Mouse (Mus musculus) CD4-positive, CD25-positive, alpha-beta regulatory T cell (primary cell): ENCODE measurements around the gene Slc30a3. TPM values are rescaled to one million over a fixed set of nuclear protein-coding genes. Genes with fewer than 3 reads are reported as not detected.

ENCODE experiments used
- polyA plus RNA-seq: library from polyadenylated mRNA; unstranded; fragments of 100-300 nt; shearing (Covaris generic); gene quantifications from one replicate; pipeline ENCODE4 v1.2.1, GENCODE M21; 2017

Gene Slc30a3
- not detected for polyA plus RNA-seq

DNA sequence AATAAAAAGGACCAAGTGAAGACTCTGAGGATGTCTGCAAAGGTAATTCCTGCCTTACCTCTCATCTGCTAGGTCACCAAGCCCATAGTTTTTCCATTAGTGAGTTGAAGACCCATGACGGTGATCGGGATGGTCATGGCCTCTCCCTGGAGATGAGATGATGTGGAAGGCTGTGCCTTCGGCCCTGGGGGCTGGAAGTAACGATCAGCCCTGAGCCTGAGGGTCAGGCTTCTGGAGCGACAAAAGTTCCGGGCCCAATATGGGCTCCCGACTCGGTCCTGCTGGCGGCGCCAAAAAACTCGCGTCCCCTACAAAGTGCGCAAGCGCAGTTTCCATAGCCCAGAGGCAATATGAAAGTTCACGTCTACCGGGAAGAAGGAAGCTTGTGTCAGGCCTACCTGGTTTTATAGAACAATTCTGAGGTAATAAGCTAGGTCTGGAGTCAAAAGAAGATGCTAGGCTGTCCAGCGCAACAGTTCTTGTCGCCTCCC lies at the start of gene Slc30a3:
Gene Slc30a3 (minus strand): TSS at position 238 of the 491 bp plus-strand sequence.

GRCm38 (mm10) chr5:31154152-31154553 lies 46.1 kb upstream of the Slc30a3 start, which contains the start of gene Mpv17:
Gene Mpv17, minus strand, starts transcription at chr5:31154251.

GRCm38 (mm10) chr5:31138241-31138967 lies 30.4 kb upstream of the Slc30a3 start, which contains the start of gene Ucn:
Gene Ucn, minus strand, starts transcription at chr5:31138829.

DNA sequence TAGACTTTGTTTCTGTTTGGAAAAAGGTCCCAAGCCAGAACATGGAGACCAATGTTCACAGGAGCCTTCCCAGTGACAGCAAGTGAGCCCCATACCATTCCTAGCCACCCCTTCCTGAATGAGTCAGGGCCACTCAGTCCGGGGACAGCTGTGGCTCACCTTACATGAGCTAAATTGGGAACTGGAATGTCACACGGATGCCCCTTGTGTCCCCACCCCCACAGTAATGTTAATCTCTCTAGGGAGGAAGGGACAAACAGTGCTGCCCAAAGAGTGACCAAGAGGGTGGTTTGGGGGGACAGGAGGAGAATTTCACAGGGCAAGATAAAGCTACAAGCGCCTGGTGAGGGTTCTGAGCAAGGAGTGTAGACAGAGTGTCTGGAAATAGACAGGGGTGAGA lies 8.3 kb upstream of the Slc30a3 start, which contains the start of gene Trim54:
Gene Trim54 (plus strand): TSS at position 359 of the 400 bp plus-strand sequence.

DNA sequence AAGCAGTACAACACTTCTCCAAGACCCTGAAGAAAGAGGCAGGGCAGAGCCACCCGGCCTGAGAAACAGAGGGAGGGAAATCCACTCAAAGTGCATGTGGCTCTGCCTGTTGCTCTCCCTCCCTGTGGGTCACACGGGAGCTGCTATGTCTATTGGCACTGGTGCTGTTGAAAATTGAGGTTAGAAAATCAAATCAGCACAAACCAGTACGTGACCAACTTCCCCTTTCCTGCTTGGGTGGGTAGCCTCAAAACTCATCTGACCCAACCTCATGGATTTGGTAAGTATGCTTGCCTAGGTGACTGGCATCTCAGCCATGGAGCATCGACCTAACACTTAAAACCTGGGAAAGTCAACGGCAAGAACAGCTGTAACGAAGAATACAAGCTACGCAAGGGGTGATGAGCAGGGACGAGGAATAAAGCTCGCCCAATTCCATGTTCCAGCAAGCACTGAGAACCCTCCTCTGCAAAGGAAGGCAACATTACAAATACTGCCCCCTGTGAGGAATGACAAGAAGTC lies 2.2 kb downstream of the Slc30a3 start, which contains the start of gene Dnajc5g:
Gene Dnajc5g (plus strand): TSS at position 472 of the 522 bp plus-strand sequence.

DNA sequence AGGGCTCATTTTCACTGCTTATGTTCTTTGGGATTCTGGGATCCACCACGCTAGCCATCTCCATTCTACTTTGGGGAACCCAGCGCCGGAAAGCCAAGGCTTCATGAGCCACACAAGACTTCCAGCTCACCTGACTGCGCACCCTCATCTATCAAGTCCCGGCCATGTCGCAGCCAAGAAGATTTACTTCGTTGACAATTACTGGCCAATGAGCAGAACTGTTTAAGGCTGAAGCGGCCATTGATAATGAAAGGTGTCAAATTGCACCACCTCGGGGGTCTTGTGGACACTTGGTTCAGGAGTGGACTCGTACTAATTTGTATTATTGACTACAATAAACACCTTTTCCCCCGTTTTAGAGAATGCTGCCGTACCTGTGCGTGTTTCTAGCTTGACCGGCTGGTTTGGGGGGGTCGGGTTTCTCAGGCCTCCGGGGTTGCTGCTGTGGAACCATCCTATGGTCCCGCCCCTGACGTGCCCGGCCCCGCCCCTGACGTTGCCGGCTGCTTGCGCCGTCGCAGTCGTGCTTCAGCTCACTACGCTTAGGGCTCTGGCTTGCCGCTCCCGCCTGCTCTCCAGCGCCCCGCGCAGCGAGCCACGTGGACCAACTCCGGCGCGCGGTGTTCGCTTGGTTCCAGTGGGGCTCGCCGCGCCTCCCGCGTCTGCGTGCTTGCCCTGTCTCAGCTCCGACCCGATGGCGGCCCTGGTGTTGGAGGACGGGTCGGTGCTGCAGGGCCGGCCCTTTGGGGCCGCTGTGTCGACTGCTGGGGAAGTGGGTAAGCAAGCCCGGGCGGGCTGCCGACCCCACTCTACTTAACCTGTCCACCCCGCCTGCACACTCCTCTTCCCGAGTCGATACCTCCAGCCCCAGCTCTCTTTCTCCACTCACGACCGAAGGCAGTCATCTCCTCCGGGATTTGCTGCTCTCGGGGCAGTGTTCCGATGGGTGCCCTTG lies 53.5 kb downstream of the Slc30a3 start, which contains the start of gene Cad:
Gene Cad (plus strand): TSS at position 520 of the 955 bp plus-strand sequence.

DNA sequence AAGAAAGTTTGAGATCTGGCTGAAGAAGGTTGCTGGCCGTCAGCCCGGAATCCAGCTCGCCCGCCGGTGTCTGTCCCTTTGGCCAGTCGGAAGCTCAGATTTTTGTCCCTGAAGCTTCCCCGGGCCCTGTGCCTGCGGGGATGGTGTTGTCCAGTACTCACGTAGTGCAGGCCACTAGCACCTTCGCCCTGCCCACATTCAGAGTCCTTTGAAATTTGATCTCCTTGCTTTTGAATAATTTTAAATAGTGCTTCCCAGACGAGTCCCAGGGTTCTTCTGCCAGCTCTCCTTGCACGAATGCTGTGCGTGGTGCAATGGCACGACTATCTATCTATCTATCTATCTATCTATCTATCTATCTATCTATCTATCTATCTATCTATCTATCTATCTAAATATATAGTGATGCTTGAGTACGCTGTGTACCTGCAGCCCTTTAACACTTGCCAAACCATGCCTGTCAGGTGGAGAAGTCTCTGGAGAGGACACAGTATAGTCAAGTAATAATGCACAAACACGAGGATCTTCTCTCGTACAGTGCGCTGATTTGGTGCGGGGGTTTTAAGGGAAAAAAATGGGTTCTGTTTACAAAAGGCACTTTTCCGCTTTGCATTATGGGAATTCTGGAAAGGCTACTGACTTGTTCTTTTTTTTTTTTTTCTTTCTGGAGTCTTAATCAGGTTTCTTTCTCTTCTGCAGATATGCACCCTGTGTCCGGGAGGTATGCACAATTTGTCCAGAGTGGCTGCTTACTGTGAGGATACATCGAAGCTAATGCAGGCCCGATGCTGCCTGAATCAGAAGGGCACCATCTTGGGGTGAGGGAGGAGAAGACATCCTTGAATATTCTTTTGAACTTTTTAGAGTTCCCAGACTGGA lies 59.0 kb downstream of the Slc30a3 start, which contains the start of gene Slc5a6:
Gene Slc5a6 (minus strand): TSS at position 162 of the 879 bp plus-strand sequence.

DNA sequence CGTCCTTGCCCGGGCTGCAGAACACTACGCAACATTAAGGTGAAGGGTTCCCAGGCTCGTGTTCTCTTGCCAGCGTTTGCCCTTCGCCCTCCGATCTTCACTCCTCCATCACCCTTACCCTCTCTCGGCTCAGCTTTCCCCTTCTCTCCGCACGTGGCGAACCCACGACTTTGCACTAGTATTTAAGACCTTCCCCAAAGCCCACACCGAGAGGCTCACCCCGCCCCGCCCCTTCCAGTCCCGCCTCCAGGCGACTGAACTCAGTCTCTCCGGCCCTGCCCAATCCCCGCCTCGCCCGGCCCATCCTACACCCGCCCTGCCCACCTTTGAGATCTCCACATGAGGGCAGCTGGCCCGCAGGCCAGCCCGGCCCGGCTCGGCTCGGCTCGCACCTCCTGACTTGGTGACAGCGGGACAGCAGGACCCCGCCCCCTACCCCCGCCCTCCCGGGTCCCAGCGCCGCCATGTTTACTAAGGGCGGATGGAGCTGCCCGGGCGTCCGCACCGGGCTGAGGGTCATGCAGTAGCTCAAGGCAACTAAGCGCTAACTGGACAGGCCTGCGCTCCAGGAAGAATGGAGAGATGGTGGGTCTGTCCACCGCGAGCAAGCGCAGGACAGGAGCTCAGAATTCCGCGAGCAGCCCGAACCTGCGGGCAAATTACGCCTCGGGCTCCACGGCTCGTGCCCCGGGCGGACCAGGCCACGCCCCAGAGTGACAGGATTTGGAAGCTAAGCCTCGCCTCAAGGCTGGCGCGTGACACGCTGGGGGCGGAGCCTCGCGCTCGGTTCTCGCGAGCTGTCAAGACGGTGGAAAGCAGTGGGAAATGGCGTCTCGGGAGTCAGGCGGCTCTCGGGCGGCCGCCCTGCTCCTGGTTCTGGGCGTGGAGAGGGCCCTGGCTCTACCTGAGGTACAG lies 59.9 kb downstream of the Slc30a3 start, which contains the start of gene Atraid:
Gene Atraid (plus strand): TSS at position 465 of the 915 bp plus-strand sequence.

Other genes starting within 250 kb of the Slc30a3 start
- 70.6 TPM for gene Tmem214, start 240.2 kb downstream of the Slc30a3 start, polyA plus RNA-seq
- 14.9 TPM for gene Agbl5, start 219.5 kb downstream of the Slc30a3 start, polyA plus RNA-seq
- gene Ost4, start 200.4 kb downstream of the Slc30a3 start, polyA plus RNA-seq: 278 TPM
- 5.5 TPM for gene Emilin1, start 194.8 kb downstream of the Slc30a3 start, polyA plus RNA-seq
- gene Khk, start 186.8 kb downstream of the Slc30a3 start, polyA plus RNA-seq: 29.3 TPM
- gene Cgref1, start 162.6 kb downstream of the Slc30a3 start, polyA plus RNA-seq: 0.20 TPM
- 194 TPM for gene Preb, start 147.9 kb downstream of the Slc30a3 start, polyA plus RNA-seq
- gene Tcf23, start 139.6 kb downstream of the Slc30a3 start, polyA plus RNA-seq: not detected
- gene Atraid, start 59.9 kb downstream of the Slc30a3 start, polyA plus RNA-seq: 96.1 TPM
- gene Slc5a6, start 59.3 kb downstream of the Slc30a3 start, polyA plus RNA-seq: 8.9 TPM
- gene Cad, start 53.5 kb downstream of the Slc30a3 start, polyA plus RNA-seq: 29.4 TPM
- gene Dnajc5g, start 2.0 kb downstream of the Slc30a3 start, polyA plus RNA-seq: not detected
- not detected for gene Trim54, start 8.5 kb upstream of the Slc30a3 start, polyA plus RNA-seq
- not detected for gene Ucn, start 30.6 kb upstream of the Slc30a3 start, polyA plus RNA-seq
- 39.5 TPM for gene Mpv17, start 46.0 kb upstream of the Slc30a3 start, polyA plus RNA-seq
- gene Gm29609, start 71.7 kb upstream of the Slc30a3 start, polyA plus RNA-seq: 2.0 TPM
- 90.6 TPM for gene Gtf3c2, start 71.9 kb upstream of the Slc30a3 start, polyA plus RNA-seq
- 125 TPM for gene Snx17, start 85.0 kb upstream of the Slc30a3 start, polyA plus RNA-seq
- gene Eif2b4, start 85.2 kb upstream of the Slc30a3 start, polyA plus RNA-seq: 85.0 TPM
- gene Zfp513, start 94.1 kb upstream of the Slc30a3 start, polyA plus RNA-seq: 25.6 TPM
- 139 TPM for gene Ppm1g, start 112.5 kb upstream of the Slc30a3 start, polyA plus RNA-seq
- gene Nrbp1, start 132.6 kb upstream of the Slc30a3 start, polyA plus RNA-seq: 182 TPM
- gene Gm9970, start 133.0 kb upstream of the Slc30a3 start, polyA plus RNA-seq: 1.2 TPM
- 74.3 TPM for gene Krtcap3, start 143.5 kb upstream of the Slc30a3 start, polyA plus RNA-seq
- 10.3 TPM for gene Ift172, start 182.9 kb upstream of the Slc30a3 start, polyA plus RNA-seq
- 0.35 TPM for gene Fndc4, start 187.8 kb upstream of the Slc30a3 start, polyA plus RNA-seq
- 0.38 TPM for gene Gckr, start 189.2 kb upstream of the Slc30a3 start, polyA plus RNA-seq